Mouse (Mus musculus) erythroid progenitor cell, adult 5-6 weeks (primary cell): ENCODE data around the gene Nr1i3. TPM values are rescaled to one million over a fixed set of nuclear protein-coding genes. Genes with fewer than 3 reads are reported as not detected.

Source experiments
- total RNA-seq, 2 experiments: library from RNA; stranded (forward) in 1 of 2; stranded (reverse) in 1 of 2; fragments of 150-400 nt in 1 of 2; fragments of 186-747, 209-891 nt in 1 of 2; gene quantifications; 2 replicates each; pipeline versions ENCODE4 v1.2.3 to v1.2.4; 2015 to 2017; ENCODE audit warnings: low replicate concordance in 2 of 2

Gene Nr1i3
- total RNA-seq, 2 experiments from 2014 or later: not detected

Other genes with a start within 250 kb of the Nr1i3 start
- gene Fcgr2b, start 237.4 kb upstream of the Nr1i3 start, total RNA-seq (2015; ENCODE audit: low replicate concordance): 29.2 and 34.8 TPM in 2 replicates
- 5.0 and 32.1 TPM in 2 replicates for gene Fcgr2b, start 237.4 kb upstream of the Nr1i3 start, total RNA-seq (2017; ENCODE audit: low replicate concordance)
- gene Fcgr4, start 195.1 kb upstream of the Nr1i3 start, total RNA-seq (2015; ENCODE audit: low replicate concordance): 12.2 and 20.2 TPM in 2 replicates
- 7.3 and 7.6 TPM in 2 replicates for gene Fcgr4, start 195.1 kb upstream of the Nr1i3 start, total RNA-seq (2017; ENCODE audit: low replicate concordance)
- 78.6 and 80.1 TPM in 2 replicates for gene Fcgr3, start 149.0 kb upstream of the Nr1i3 start, total RNA-seq (2015; ENCODE audit: low replicate concordance)
- 29.8 and 53.5 TPM in 2 replicates for gene Fcgr3, start 149.0 kb upstream of the Nr1i3 start, total RNA-seq (2017; ENCODE audit: low replicate concordance)
- 19.8 TPM in 1 of 2 replicates, not detected in the other for gene Cfap126, start 100.1 kb upstream of the Nr1i3 start, total RNA-seq (2015; ENCODE audit: low replicate concordance)
- not detected in 2 replicates for gene Cfap126, start 100.1 kb upstream of the Nr1i3 start, total RNA-seq (2017; ENCODE audit: low replicate concordance)
- 50.8 and 70.4 TPM in 2 replicates for gene Sdhc, start 63.4 kb upstream of the Nr1i3 start, total RNA-seq (2015; ENCODE audit: low replicate concordance)
- 4.7 and 14.6 TPM in 2 replicates for gene Sdhc, start 63.4 kb upstream of the Nr1i3 start, total RNA-seq (2017; ENCODE audit: low replicate concordance)
- gene Mpz, start 63.3 kb upstream of the Nr1i3 start, total RNA-seq (2015; ENCODE audit: low replicate concordance): not detected in 2 replicates
- gene Mpz, start 63.3 kb upstream of the Nr1i3 start, total RNA-seq (2017; ENCODE audit: low replicate concordance): not detected in 2 replicates
- 1.7 and 3.6 TPM in 2 replicates for gene Pcp4l1, start 17.7 kb upstream of the Nr1i3 start, total RNA-seq (2015; ENCODE audit: low replicate concordance)
- not detected in 2 replicates for gene Pcp4l1, start 17.7 kb upstream of the Nr1i3 start, total RNA-seq (2017; ENCODE audit: low replicate concordance)
- 1.1 and 4.2 TPM in 2 replicates for gene Tomm40l, start 8.5 kb downstream of the Nr1i3 start, total RNA-seq (2015; ENCODE audit: low replicate concordance)
- gene Tomm40l, start 8.5 kb downstream of the Nr1i3 start, total RNA-seq (2017; ENCODE audit: low replicate concordance): 4.0 and 4.1 TPM in 2 replicates
- 16.8 TPM in 1 of 2 replicates, not detected in the other for gene Apoa2, start 11.1 kb downstream of the Nr1i3 start, total RNA-seq (2015; ENCODE audit: low replicate concordance)
- not detected in 2 replicates for gene Apoa2, start 11.1 kb downstream of the Nr1i3 start, total RNA-seq (2017; ENCODE audit: low replicate concordance)
- 214 and 248 TPM in 2 replicates for gene Fcer1g, start 20.4 kb downstream of the Nr1i3 start, total RNA-seq (2015; ENCODE audit: low replicate concordance)
- 39.7 and 114 TPM in 2 replicates for gene Fcer1g, start 20.4 kb downstream of the Nr1i3 start, total RNA-seq (2017; ENCODE audit: low replicate concordance)
- gene Adamts4, start 36.5 kb downstream of the Nr1i3 start, total RNA-seq (2015; ENCODE audit: low replicate concordance): 0.42 TPM in 1 of 2 replicates, not detected in the other
- gene Adamts4, start 36.5 kb downstream of the Nr1i3 start, total RNA-seq (2017; ENCODE audit: low replicate concordance): not detected in 2 replicates
- gene Ndufs2, start 37.4 kb downstream of the Nr1i3 start, total RNA-seq (2015; ENCODE audit: low replicate concordance): 86.5 and 106 TPM in 2 replicates
- gene Ndufs2, start 37.4 kb downstream of the Nr1i3 start, total RNA-seq (2017; ENCODE audit: low replicate concordance): 40.8 and 73.3 TPM in 2 replicates
- 19.7 and 20.5 TPM in 2 replicates for gene B4galt3, start 56.4 kb downstream of the Nr1i3 start, total RNA-seq (2015; ENCODE audit: low replicate concordance)
- 26.8 and 40.8 TPM in 2 replicates for gene B4galt3, start 56.4 kb downstream of the Nr1i3 start, total RNA-seq (2017; ENCODE audit: low replicate concordance)
- 739 and 765 TPM in 2 replicates for gene Ppox, start 67.2 kb downstream of the Nr1i3 start, total RNA-seq (2015; ENCODE audit: low replicate concordance)
- 644 and 799 TPM in 2 replicates for gene Ppox, start 67.2 kb downstream of the Nr1i3 start, total RNA-seq (2017; ENCODE audit: low replicate concordance)
- gene Usp21, start 74.0 kb downstream of the Nr1i3 start, total RNA-seq (2015; ENCODE audit: low replicate concordance): 39.0 and 64.9 TPM in 2 replicates
- 18.5 and 33.2 TPM in 2 replicates for gene Usp21, start 74.0 kb downstream of the Nr1i3 start, total RNA-seq (2017; ENCODE audit: low replicate concordance)
- gene Ufc1, start 81.1 kb downstream of the Nr1i3 start, total RNA-seq (2015; ENCODE audit: low replicate concordance): 26.8 and 39.3 TPM in 2 replicates
- 1.7 and 14.2 TPM in 2 replicates for gene Ufc1, start 81.1 kb downstream of the Nr1i3 start, total RNA-seq (2017; ENCODE audit: low replicate concordance)
- 13.4 and 28.8 TPM in 2 replicates for gene Dedd, start 115.2 kb downstream of the Nr1i3 start, total RNA-seq (2015; ENCODE audit: low replicate concordance)
- gene Dedd, start 115.2 kb downstream of the Nr1i3 start, total RNA-seq (2017; ENCODE audit: low replicate concordance): 3.3 and 6.5 TPM in 2 replicates
- 6.7 and 10.8 TPM in 2 replicates for gene Nit1, start 131.7 kb downstream of the Nr1i3 start, total RNA-seq (2015; ENCODE audit: low replicate concordance)
- 11.6 and 24.5 TPM in 2 replicates for gene Nit1, start 131.7 kb downstream of the Nr1i3 start, total RNA-seq (2017; ENCODE audit: low replicate concordance)
- gene Pfdn2, start 131.7 kb downstream of the Nr1i3 start, total RNA-seq (2015; ENCODE audit: low replicate concordance): 10.1 and 22.0 TPM in 2 replicates
- gene Pfdn2, start 131.7 kb downstream of the Nr1i3 start, total RNA-seq (2017; ENCODE audit: low replicate concordance): 9.0 and 10.1 TPM in 2 replicates
- gene Klhdc9, start 146.8 kb downstream of the Nr1i3 start, total RNA-seq (2015; ENCODE audit: low replicate concordance): not detected in 2 replicates
- 3.3 TPM in 1 of 2 replicates, not detected in the other for gene Klhdc9, start 146.8 kb downstream of the Nr1i3 start, total RNA-seq (2017; ENCODE audit: low replicate concordance)
- not detected in 2 replicates for gene Nectin4, start 156.1 kb downstream of the Nr1i3 start, total RNA-seq (2015; ENCODE audit: low replicate concordance)
- gene Nectin4, start 156.1 kb downstream of the Nr1i3 start, total RNA-seq (2017; ENCODE audit: low replicate concordance): 0.51 and 0.53 TPM in 2 replicates
- 11.7 and 15.9 TPM in 2 replicates for gene Arhgap30, start 175.0 kb downstream of the Nr1i3 start, total RNA-seq (2015; ENCODE audit: low replicate concordance)
- gene Arhgap30, start 175.0 kb downstream of the Nr1i3 start, total RNA-seq (2017; ENCODE audit: low replicate concordance): 16.7 and 22.9 TPM in 2 replicates
- 1.7 and 4.3 TPM in 2 replicates for gene Usf1, start 197.3 kb downstream of the Nr1i3 start, total RNA-seq (2015; ENCODE audit: low replicate concordance)
- 5.0 and 9.1 TPM in 2 replicates for gene Usf1, start 197.3 kb downstream of the Nr1i3 start, total RNA-seq (2017; ENCODE audit: low replicate concordance)
- gene Tstd1, start 204.9 kb downstream of the Nr1i3 start, total RNA-seq (2015; ENCODE audit: low replicate concordance): not detected in 2 replicates
- gene Tstd1, start 204.9 kb downstream of the Nr1i3 start, total RNA-seq (2017; ENCODE audit: low replicate concordance): 0.90 TPM in 1 of 2 replicates, not detected in the other
- not detected in 2 replicates for gene F11r, start 223.6 kb downstream of the Nr1i3 start, total RNA-seq (2015; ENCODE audit: low replicate concordance)
- gene F11r, start 223.6 kb downstream of the Nr1i3 start, total RNA-seq (2017; ENCODE audit: low replicate concordance): not detected in 2 replicates